ENCODE assay signal across 8 mouse cellular contexts in the genomic region with DNA sequence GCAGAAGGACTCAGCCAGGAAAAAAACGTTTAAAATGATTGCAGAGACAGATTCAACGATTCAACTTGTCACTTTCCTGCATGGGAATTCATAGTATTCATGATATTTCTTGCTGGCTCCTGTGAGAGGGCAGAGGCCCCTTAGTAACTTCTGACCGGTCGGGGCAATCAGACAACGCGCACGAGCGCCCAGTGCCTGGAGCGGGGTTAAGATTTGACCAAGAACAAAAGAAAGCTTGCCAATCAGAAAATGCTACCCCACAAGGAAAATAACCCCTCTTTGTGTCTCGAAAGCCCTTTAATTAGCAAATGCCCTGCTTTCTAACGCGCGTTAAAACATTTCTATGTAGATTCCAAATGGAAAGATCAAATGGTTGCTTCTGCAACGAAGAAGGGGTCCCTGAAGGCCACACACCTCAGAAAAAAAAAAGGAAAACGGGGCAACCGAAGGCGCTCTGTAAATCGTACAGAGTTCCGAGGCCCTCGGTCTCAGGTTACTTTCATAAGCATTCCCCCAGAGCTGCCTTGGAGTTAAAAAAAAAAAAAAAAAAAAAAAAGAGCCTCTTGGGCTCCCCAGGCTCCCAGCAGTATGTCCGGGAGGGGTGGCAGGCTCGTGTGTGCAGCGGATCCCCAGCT. TPM values are rescaled to one million over a fixed set of nuclear protein-coding genes. Genes with fewer than 3 reads are reported as not detected.
DNase-seq lines count a peak whose midpoint lies in the region; ATAC-seq and TF ChIP-seq lines count a peak whose summit lies in the region.

No protein-coding gene starts in this region.

- ATAC-seq in G1E (ENCODE audit: extremely low read depth, insufficient number of reproducible peaks, low FRiP score, poor library complexity, severe bottlenecking): no peak
- ATAC-seq in forebrain, embryonic 16.5 days: no peak

- peak overlapping the region; percentile 64; the same call in 1 of the 2 replicates for H3K27ac ChIP-seq in forebrain, embryonic 16.5 days (ENCODE audit: low read length)

- WGBS in forebrain, embryonic 16.5 days: 3% methylated on average over 23 of the region's 23 CpGs

- TF ChIP-seq CTCF in G1E (IDR thresholded peaks at IDR 0.05; ENCODE audit: low read depth, low read length): no peak

- H3ac ChIP-seq in myocyte (ENCODE audit: control insufficient read depth, insufficient read length): no peak overlapping the region

- H3K36me3 ChIP-seq in G1E (replicated peaks) (peaks cover 31% of the 10 kb centered on the region), myocyte (ENCODE audit: control insufficient read depth, insufficient read depth) (no peaks in the 10 kb centered on the region)
- H3K36me3 ChIP-seq in forebrain, embryonic 16.5 days (ENCODE audit: control insufficient read depth, insufficient read depth): no peaks in the 10 kb centered on the region

- peaks cover 32% of the 10 kb centered on the region for H3K79me2 ChIP-seq in myocyte (ENCODE audit: control insufficient read depth, insufficient read depth)

- H3K4me1 ChIP-seq in G1E (ENCODE audit: insufficient read depth, low read depth, low read length): peaks cover 69% of the 10 kb centered on the region
- peaks cover 47% of the 10 kb centered on the region for H3K4me1 ChIP-seq in forebrain, embryonic 16.5 days (replicated peaks; ENCODE audit: control insufficient read depth, insufficient read depth, low read length)

- H3K9ac ChIP-seq in forebrain, embryonic 16.5 days (replicated peaks; ENCODE audit: low read depth, low read length): peak overlapping the region; percentile 27; the same call in 1 of the 2 replicates

- H3K9me3 ChIP-seq in G1E (replicated peaks): no peaks in the 10 kb centered on the region
- H3K9me3 ChIP-seq in forebrain, embryonic 16.5 days (ENCODE audit: control insufficient read depth, low read length): no peaks in the 10 kb centered on the region

- no peaks in the 10 kb centered on the region for H3K27me3 ChIP-seq in G1E (ENCODE audit: insufficient read depth, low read length)
- peaks cover 2% of the 10 kb centered on the region for H3K27me3 ChIP-seq in forebrain, embryonic 16.5 days (replicated peaks; ENCODE audit: control insufficient read depth, insufficient read depth, low read length)
- no peaks in the 10 kb centered on the region for H3K27me3 ChIP-seq in myocyte (ENCODE audit: control insufficient read depth, insufficient read depth, insufficient read length)

- H3K4me3 ChIP-seq in G1E (ENCODE audit: low read depth, low read length) (peak overlapping the region; percentile 85), myocyte (peak overlapping the region; percentile 79)
- peak overlapping the region; percentile 63 for H3K4me3 ChIP-seq in forebrain, embryonic 16.5 days (replicated peaks; ENCODE audit: low read length)

- H3K4me2 ChIP-seq in forebrain, embryonic 16.5 days (ENCODE audit: low read length): peak overlapping the region; percentile 83
- H3K4me2 ChIP-seq in myocyte (ENCODE audit: low read depth): peak overlapping the region; percentile 99

- peak; percentile 30 for DNase-seq in adrenal gland, postnatal 14 days
- DNase-seq in adrenal gland, adult 8-10 months: no peak
- DNase-seq in G1E (ENCODE audit: low spot score): no peak
- DNase-seq in kidney, postnatal 10 days: peak; percentile 38
- no peak for DNase-seq in frontal cortex, postnatal 25 days (ENCODE audit: low spot score in 2 of 2)
- no peak for DNase-seq in frontal cortex, postnatal 14 days (ENCODE audit: low spot score in 2 of 2)

- TF ChIP-seq POLR2A in myocyte (IDR thresholded peaks at IDR 0.05; ENCODE audit: insufficient read length, low read depth): no peak

TF ChIP-seq in myocyte, 11 proteins besides CTCF, POLR2A, EP300 and RAD21:
- no peak for TF ChIP-seq E2F4 (IDR thresholded peaks at IDR 0.05; ENCODE audit: insufficient read depth)
- TF ChIP-seq MYOD1 (IDR thresholded peaks at IDR 0.05; ENCODE audit: control insufficient read depth in 1 of 3, insufficient read length in 2 of 3, low read depth in 2 of 3): no peak
- TF ChIP-seq CEBPB (IDR thresholded peaks at IDR 0.05; ENCODE audit: insufficient read depth, poor library complexity, severe bottlenecking): no peak
- no peak for TF ChIP-seq REST (IDR thresholded peaks at IDR 0.05; ENCODE audit: insufficient read depth, insufficient read length)
- no peak for TF ChIP-seq POLR2AphosphoS2 (IDR thresholded peaks at IDR 0.05; ENCODE audit: insufficient read length, low read depth)
- TF ChIP-seq MYOG (IDR thresholded peaks at IDR 0.05; ENCODE audit: control insufficient read depth in 1 of 3, insufficient read depth in 1 of 3, insufficient read length in 2 of 3, low read depth in 2 of 3): no peak
- no peak for TF ChIP-seq MAX (IDR thresholded peaks at IDR 0.05; ENCODE audit: low read depth)
- no peak for TF ChIP-seq TCF3 (IDR thresholded peaks at IDR 0.05; ENCODE audit: insufficient read length, low read depth)
- no peak for TF ChIP-seq TCF12 (IDR thresholded peaks at IDR 0.05; ENCODE audit: insufficient read depth, poor library complexity, severe bottlenecking)
- TF ChIP-seq SRF (IDR thresholded peaks at IDR 0.05; ENCODE audit: control insufficient read depth, insufficient read length, low read depth): no peak
- TF ChIP-seq USF1 (IDR thresholded peaks at IDR 0.05; ENCODE audit: low read depth): no peak

RNA-seq across cellular contexts. Expression of a gene that starts 1.3 kb away (rescaled TPM):
- total RNA-seq in adrenal gland, postnatal 14 days (2021): 13.7 and 13.9 TPM in 2 replicates
- total RNA-seq in adrenal gland, adult 8-10 months (2022): 10 to 100 TPM; 14.6 to 19.8 (median 15.8) TPM
- 84.4 and 84.8 TPM in 2 replicates for total RNA-seq in G1E (2014; fragmentation: Nextera tagmentation)
- 54.1 and 55.7 TPM in 2 replicates for total RNA-seq in G1E (2017)
- 58.7 and 65.9 TPM in 2 replicates for polyA plus RNA-seq in G1E (2012)
- 2.7 and 3.4 TPM in 2 replicates for polyA plus RNA-seq in forebrain, embryonic 16.5 days (2015; fragmentation: Nextera tagmentation; extraction: Ambion mirVana)
- 16.4 TPM for polyA plus RNA-seq in myocyte (2012; fragmentation: generic; extraction: Trizol)

RNA-seq across cellular contexts. Expression of a gene that starts 35.1 kb away (rescaled TPM):
- total RNA-seq in adrenal gland, postnatal 14 days (2021): 4.7 and 5.5 TPM in 2 replicates
- total RNA-seq in adrenal gland, adult 8-10 months (2022): 10 to 100 TPM in 2 of 4 experiments, 1 to 10 TPM in 2; 2.2 to 59.5 (median 23.9) TPM
- not detected in 2 replicates for total RNA-seq in G1E (2014; fragmentation: Nextera tagmentation)
- total RNA-seq in G1E (2017): 3.7 and 6.7 TPM in 2 replicates
- 0.05 and 0.07 TPM in 2 replicates for polyA plus RNA-seq in G1E (2012)
- 6.2 and 6.3 TPM in 2 replicates for polyA plus RNA-seq in forebrain, embryonic 16.5 days (2015; fragmentation: Nextera tagmentation; extraction: Ambion mirVana)
- polyA plus RNA-seq in myocyte (2012; fragmentation: generic; extraction: Trizol): not detected

Comparison
In these comparisons a context has a peak if more than half of its experiments do, and no peak if none do; other contexts are left out.
1. DNase-seq: peak in adrenal gland, postnatal 14 days (single experiment) and kidney, postnatal 10 days (single experiment); none in adrenal gland, adult 8-10 months (single experiment), G1E (single experiment), frontal cortex, postnatal 25 days (0 of 2) and frontal cortex, postnatal 14 days (0 of 2).
2. Peak in every context shown above with its lines, with median percentiles within 50 percentile points of each other: H3K4me3 ChIP-seq.